Mouse (Mus musculus) midbrain, embryonic 13.5 days (tissue): ENCODE data around the gene Fam78b. TPM values are rescaled to one million over a fixed set of nuclear protein-coding genes. Genes with fewer than 3 reads are reported as not detected.
A peak's percentile ranks its signal among the peaks of the same experiment; 100 is the strongest.

Source experiments
- ATAC-seq: fragments of 200-750 bp; cut with Nextera tagmentation; 2 replicates; pipeline ENCODE4 v1.8.0; 2017; ENCODE audit warnings: mild to moderate bottlenecking, moderate TSS enrichment, moderate library complexity
- H3K27ac ChIP-seq: fragments of 300-500 bp; sonication (generic); 2 replicates; pipeline ENCODE4 v1.5.1; 2015; ENCODE audit warnings: inconsistent platforms, mild to moderate bottlenecking, moderate library complexity
- H3K27me3 ChIP-seq: fragments of 300-500 bp; sonication (generic); 2 replicates; pipeline ENCODE4 v1.6.1; 2015; ENCODE audit warnings: mild to moderate bottlenecking, inconsistent platforms
- H3K36me3 ChIP-seq: fragments of 300-500 bp; sonication (generic); 2 replicates; pipeline ENCODE4 v1.6.1; 2015; ENCODE audit warnings: mild to moderate bottlenecking, inconsistent platforms
- H3K4me1 ChIP-seq: fragments of 300-500 bp; sonication (generic); replicated peaks from 2 replicates; pipeline ENCODE4 v1.6.1; 2015; ENCODE audit warnings: inconsistent platforms
- H3K4me2 ChIP-seq: fragments of 300-500 bp; sonication (generic); replicated peaks from 2 replicates; pipeline ENCODE4 v1.6.1; 2015; ENCODE audit warnings: moderate library complexity, mild to moderate bottlenecking, inconsistent platforms
- H3K4me3 ChIP-seq: fragments of 300-500 bp; sonication (generic); replicated peaks from 2 replicates; pipeline ENCODE4 v1.5.1; 2015; ENCODE audit warnings: mild to moderate bottlenecking, inconsistent platforms
- H3K9ac ChIP-seq: fragments of 300-500 bp; sonication (generic); replicated peaks from 2 replicates; pipeline ENCODE4 v1.6.1; 2015; ENCODE audit warnings: mild to moderate bottlenecking, inconsistent platforms
- H3K9me3 ChIP-seq: fragments of 300-500 bp; sonication (generic); 2 replicates; pipeline ENCODE4 v1.6.1; 2016; ENCODE audit warnings: mild to moderate bottlenecking, inconsistent platforms
- WGBS: fragments of 180-500 bp; shearing (Covaris S2); methylation state at CpG from one replicate; pipeline ENCODE4 v1.1.7; 2015; 5-methylcytosine and 5-hydroxymethylcytosine counted together
- polyA plus RNA-seq: library from polyadenylated mRNA; unstranded; fragments of >200 nt; fragmentation: Nextera tagmentation; extraction: Ambion mirVana; gene quantifications from 2 replicates; pipeline ENCODE4 v1.2.1, GENCODE M21; 2015

Fam78b gene
- polyA plus RNA-seq, 1 experiment from 2014 or later = 9.1 TPM

DNA sequence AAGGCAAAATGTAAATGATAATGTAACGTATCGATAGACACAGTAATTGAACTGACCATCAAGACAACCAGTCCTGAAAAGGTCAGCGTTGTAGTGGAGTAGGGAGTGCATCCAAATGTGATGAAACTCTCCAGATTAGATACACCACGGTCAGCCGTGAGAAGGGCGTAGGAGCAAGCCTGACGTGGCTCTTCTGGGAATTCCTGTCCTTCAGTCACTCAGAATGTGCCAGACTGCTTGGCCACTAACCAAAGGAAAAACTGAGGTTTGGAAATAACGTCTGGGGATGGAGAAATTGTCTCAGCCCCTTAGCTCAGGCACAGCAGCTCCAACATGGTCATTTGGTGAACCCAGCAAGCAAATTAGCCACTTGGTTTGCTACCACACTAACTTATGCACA lies 74.5 kb downstream of the Fam78b start:
- no peaks in the 10 kb centered on the region for H3K27me3 ChIP-seq
- no peaks in the 10 kb centered on the region for H3K4me1 ChIP-seq
- H3K9me3 ChIP-seq = no peaks in the 10 kb centered on the region
- no peak overlapping the region for H3K9ac ChIP-seq
- no peak overlapping the region for H3K4me3 ChIP-seq
- peaks cover 8% of the 10 kb centered on the region; the same call in 1 of the 2 replicates for H3K36me3 ChIP-seq
- H3K27ac ChIP-seq = no peak overlapping the region
- ATAC-seq = no peak
- no peak overlapping the region for H3K4me2 ChIP-seq
- 86% methylated on average over 8 of the region's 8 CpGs for WGBS

DNA sequence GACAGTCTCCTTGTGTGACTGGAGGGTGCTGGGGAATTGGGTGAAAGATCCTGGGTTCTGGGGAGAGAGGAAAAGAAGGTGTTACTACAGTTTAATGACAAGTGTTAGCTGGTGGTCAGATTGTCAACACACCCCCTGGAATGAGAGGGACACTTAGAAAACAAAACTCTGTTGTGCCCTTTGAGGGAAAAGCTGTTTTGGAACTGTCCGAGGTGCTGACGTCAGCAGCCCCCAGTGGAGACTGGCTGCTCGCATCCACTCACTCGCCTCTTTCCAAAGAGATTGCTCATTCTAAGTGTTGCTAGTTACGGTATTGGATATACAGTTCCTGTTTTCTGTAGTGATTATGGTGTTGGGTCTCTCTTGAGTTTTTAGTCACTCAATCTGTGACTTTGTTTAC lies 78.3 kb downstream of the Fam78b start:
- no peak for ATAC-seq
- H3K9ac ChIP-seq = no peak overlapping the region
- H3K36me3 ChIP-seq = peaks cover 8% of the 10 kb centered on the region; the same call in 1 of the 2 replicates
- no peak overlapping the region for H3K4me2 ChIP-seq
- H3K27me3 ChIP-seq = no peaks in the 10 kb centered on the region
- H3K4me3 ChIP-seq = no peak overlapping the region
- no peaks in the 10 kb centered on the region for H3K9me3 ChIP-seq
- peaks cover 24% of the 10 kb centered on the region for H3K4me1 ChIP-seq
- H3K27ac ChIP-seq = no peak overlapping the region
- WGBS = 41% methylated on average over 5 of the region's 5 CpGs

DNA sequence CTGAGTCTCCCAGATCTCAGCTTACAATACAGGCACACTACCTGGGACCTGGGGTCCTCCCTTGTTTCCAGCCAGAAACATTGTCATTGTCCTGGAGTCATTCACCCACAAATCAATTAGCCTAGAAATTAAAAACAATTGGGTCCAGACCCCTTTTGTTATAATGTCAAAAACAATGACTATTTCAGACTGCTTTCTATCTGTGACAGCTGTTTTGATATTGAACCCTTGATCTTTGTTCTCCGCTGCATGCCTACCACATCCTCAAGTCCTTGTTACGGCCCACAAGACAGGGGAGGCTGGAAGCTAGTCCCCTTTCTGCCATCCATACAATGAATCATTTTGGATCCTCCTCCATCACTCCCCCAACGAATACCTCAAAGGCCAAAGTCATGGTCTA lies 80.7 kb downstream of the Fam78b start:
- H3K27ac ChIP-seq = peak overlapping the region; percentile 85
- ATAC-seq = no peak
- H3K4me1 ChIP-seq = peaks cover 34% of the 10 kb centered on the region
- no peaks in the 10 kb centered on the region for H3K9me3 ChIP-seq
- H3K4me3 ChIP-seq = no peak overlapping the region
- H3K36me3 ChIP-seq = peaks cover 8% of the 10 kb centered on the region; the same call in 1 of the 2 replicates
- no peak overlapping the region for H3K9ac ChIP-seq
- WGBS = 47% methylated on average over 3 of the region's 3 CpGs
- H3K27me3 ChIP-seq = no peaks in the 10 kb centered on the region
- H3K4me2 ChIP-seq = no peak overlapping the region

DNA sequence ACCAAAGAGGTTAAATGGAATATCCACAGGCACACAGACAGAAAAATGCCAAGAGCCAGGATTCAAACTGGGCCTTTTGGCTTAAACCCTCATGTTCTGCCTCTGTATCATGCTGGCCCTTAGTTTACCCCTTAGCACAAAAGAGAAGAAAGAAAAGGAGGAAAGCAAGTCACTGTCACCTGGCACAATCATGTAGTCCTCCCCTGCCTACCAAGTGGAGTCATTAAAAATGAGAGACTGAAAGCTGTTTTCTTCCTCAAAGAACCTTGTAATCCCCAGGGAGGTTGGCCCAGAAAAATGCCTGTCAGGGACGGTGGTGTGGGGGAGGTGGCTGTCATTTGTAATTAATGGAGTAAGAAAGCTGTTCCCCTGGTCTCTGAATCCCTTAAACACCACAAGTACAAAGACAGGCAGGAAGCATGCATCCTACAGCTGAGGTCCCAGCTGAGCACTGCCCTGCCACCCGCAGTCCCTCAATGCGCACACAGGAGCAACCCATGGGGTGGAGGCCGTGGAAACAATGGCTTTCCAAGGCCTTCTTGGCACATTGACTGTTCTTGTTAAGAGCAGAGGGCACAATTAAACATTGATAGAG lies 81.4 kb downstream of the Fam78b start:
- H3K4me3 ChIP-seq = no peak overlapping the region
- peaks cover 34% of the 10 kb centered on the region for H3K4me1 ChIP-seq
- WGBS = 8% methylated on average over 4 of the region's 4 CpGs
- H3K27ac ChIP-seq = peak overlapping the region; percentile 85
- no peak overlapping the region for H3K4me2 ChIP-seq
- peaks cover 8% of the 10 kb centered on the region; the same call in 1 of the 2 replicates for H3K36me3 ChIP-seq
- ATAC-seq = peak; percentile 92
- H3K27me3 ChIP-seq = no peaks in the 10 kb centered on the region
- no peak overlapping the region for H3K9ac ChIP-seq
- H3K9me3 ChIP-seq = no peaks in the 10 kb centered on the region

DNA sequence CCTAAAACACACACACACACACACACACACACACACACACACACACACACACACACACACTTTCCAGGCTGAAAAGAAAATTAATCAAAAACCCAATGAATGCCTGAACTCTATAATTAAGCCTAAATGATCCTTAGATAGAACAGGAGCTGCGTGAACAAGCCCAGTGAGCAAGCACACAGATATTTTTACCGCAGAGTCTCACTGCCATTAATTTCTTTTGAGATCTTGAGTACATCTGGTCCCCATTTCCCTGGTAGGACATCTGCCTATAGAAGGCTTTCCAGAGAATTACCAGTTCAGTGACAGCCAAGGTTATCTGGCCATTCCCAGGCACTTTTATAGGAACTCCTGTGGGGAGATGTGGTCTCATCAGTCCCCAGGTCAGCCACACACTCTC lies 82.0 kb downstream of the Fam78b start:
- no peaks in the 10 kb centered on the region for H3K27me3 ChIP-seq
- no peak for ATAC-seq
- no peak overlapping the region for H3K9ac ChIP-seq
- H3K4me2 ChIP-seq = no peak overlapping the region
- H3K4me3 ChIP-seq = no peak overlapping the region
- no peaks in the 10 kb centered on the region for H3K9me3 ChIP-seq
- H3K4me1 ChIP-seq = peaks cover 34% of the 10 kb centered on the region
- 57% methylated on average over 2 of the region's 2 CpGs for WGBS
- peak overlapping the region; percentile 85 for H3K27ac ChIP-seq
- H3K36me3 ChIP-seq = peaks cover 12% of the 10 kb centered on the region

DNA sequence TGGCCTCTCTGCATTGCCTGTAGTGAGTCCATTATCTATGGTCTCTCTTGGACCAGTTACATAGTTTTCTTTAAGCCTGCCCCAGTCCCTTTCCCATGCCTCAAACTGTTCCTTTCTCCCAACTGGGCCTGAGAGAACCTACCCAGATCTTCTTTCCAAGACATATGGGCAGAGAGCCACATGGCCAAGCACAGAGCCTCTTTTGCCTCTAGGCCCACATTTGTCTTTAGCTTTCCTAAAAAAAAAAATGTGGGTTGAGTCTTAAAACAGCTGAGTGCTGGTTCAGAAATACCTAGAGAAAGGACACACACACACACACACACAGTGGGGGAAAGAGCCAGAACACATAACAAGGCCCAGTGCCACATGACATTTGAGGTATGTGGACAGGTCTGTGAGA lies 83.1 kb downstream of the Fam78b start:
- no peak overlapping the region for H3K4me2 ChIP-seq
- H3K27me3 ChIP-seq = no peaks in the 10 kb centered on the region
- ATAC-seq = no peak
- peak overlapping the region; percentile 30; the same call in 1 of the 2 replicates for H3K27ac ChIP-seq
- peaks cover 34% of the 10 kb centered on the region for H3K4me1 ChIP-seq
- H3K36me3 ChIP-seq = peaks cover 6% of the 10 kb centered on the region
- H3K9me3 ChIP-seq = no peaks in the 10 kb centered on the region
- no peak overlapping the region for H3K9ac ChIP-seq
- no peak overlapping the region for H3K4me3 ChIP-seq

DNA sequence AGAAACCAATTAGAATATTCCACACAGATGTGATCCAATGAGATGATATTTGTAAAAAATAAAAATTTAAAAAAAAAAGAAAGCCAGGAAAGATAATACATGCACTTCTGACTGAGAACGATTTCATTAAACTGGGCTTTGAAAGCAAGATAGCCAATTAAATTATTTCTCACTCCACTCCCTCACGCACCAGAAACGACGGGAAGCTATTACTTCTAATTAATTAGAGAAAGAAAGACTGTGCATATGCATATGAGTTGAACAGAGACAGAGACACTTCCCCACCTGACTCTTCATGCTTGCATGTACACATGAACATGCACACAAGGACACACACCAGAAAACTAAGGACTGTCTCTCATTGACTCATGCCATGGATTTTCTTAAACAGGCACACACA lies 84.2 kb downstream of the Fam78b start:
- no peak overlapping the region for H3K4me2 ChIP-seq
- no peak for ATAC-seq
- peaks cover 6% of the 10 kb centered on the region for H3K36me3 ChIP-seq
- no peaks in the 10 kb centered on the region for H3K9me3 ChIP-seq
- peaks cover 34% of the 10 kb centered on the region for H3K4me1 ChIP-seq
- H3K4me3 ChIP-seq = no peak overlapping the region
- 47% methylated on average over 4 of the region's 4 CpGs for WGBS
- peak overlapping the region; percentile 35; the same call in 1 of the 2 replicates for H3K27ac ChIP-seq
- no peaks in the 10 kb centered on the region for H3K27me3 ChIP-seq
- no peak overlapping the region for H3K9ac ChIP-seq

DNA sequence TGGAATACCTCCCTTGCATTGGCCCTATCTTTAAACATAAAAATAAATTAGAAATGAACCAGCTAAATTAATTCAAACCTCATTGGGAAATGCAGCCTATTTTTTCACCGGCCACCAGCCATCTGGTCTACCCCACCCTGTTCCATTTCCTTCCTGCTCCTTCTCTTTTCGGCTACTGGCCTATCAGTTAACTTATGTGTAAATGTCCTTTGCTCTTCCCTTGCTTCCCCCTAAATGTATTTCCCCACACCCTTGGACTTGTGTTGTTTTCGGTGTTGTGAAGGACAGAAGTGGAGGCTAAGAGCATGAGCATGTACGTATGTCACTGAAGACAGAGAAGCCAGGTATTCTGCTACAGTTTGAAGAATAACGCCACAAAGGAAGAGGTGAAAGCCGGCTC lies 89.2 kb downstream of the Fam78b start:
- WGBS = 95% methylated on average over 6 of the region's 6 CpGs
- Histone ChIP-seq H3K9me3 (no peaks in the 10 kb centered on the region), H3K4me2 (no peak overlapping the region), H3K27me3 (no peaks in the 10 kb centered on the region), H3K4me1 (peaks cover 4% of the 10 kb centered on the region; the same call in 1 of the 2 replicates), H3K4me3 (no peak overlapping the region), H3K36me3 (peaks cover 6% of the 10 kb centered on the region), H3K9ac (no peak overlapping the region), H3K27ac (no peak overlapping the region)
- no peak for ATAC-seq

DNA sequence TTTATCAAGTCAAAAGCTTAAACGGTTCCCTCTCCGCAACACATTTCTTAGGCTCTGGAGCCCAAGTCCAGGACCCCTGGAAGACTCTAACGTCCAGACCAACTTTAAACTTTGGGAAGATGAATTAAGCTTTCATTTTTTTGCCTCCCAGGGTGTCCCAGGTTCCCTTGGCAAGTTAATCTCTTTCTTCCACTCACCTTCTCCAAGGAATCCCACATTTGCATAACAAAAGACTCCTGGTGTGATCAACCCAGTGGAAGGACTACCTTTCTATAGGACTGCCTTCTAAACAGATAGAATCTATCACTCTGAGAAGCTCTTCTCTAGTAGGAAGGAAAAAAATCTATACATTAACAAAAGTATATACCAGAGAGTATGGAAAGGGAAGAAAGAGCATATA lies 92.3 kb downstream of the Fam78b start:
- H3K36me3 ChIP-seq = no peaks in the 10 kb centered on the region
- no peaks in the 10 kb centered on the region for H3K4me1 ChIP-seq
- no peak overlapping the region for H3K4me2 ChIP-seq
- no peak overlapping the region for H3K27ac ChIP-seq
- no peaks in the 10 kb centered on the region for H3K9me3 ChIP-seq
- WGBS = 53% methylated on average over 3 of the region's 3 CpGs
- no peak overlapping the region for H3K9ac ChIP-seq
- no peak for ATAC-seq
- no peak overlapping the region for H3K4me3 ChIP-seq
- H3K27me3 ChIP-seq = no peaks in the 10 kb centered on the region

DNA sequence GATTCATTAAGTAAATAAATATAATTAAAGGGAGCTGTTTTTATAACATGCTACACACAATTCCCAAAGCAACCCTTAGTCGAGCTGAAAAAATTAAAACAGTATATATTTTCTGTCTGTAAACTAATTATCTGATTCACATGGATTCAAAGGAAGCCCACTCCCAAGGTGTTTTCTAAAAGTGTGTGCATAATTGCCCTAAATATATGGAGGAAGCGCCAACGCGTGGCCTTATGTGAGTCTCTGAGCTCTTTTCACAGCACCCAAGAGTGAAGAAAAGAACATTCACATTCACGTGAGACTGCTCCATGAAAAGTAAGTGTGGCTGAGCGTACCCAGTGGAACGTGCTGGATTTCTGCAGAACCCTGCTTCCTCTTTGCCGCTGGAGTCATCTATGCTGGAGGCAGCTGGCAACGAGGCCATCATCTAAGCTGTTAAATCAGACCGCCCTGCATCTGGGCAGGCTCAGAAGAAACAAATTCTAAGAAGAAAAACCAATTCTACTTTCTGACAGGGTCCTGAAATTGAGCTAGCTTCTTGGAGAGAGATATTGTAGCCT lies 93.5 kb downstream of the Fam78b start:
- no peaks in the 10 kb centered on the region for H3K27me3 ChIP-seq
- no peak for ATAC-seq
- WGBS = 88% methylated on average over 10 of the region's 10 CpGs

DNA sequence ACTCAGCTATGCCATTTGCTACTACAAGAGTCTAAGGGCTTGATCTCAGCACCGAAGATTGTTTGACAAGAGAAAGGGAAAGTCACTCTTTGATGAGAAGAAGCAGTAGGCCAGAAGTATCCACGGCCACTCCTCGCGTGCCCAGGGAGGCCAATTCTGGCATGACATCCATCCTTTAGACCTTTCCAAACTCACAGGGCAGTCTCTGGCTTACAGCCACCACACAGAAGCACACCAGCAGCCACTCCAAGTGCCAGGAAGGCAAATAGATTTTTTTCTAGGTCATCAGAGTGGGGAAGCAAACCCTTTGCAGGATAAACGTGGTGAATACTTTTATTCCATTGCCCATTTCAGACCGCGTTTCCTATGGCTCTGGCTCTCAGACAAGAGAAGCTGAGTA lies 97.5 kb downstream of the Fam78b start:
- no peaks in the 10 kb centered on the region for H3K9me3 ChIP-seq
- H3K27me3 ChIP-seq = no peaks in the 10 kb centered on the region
- no peak overlapping the region for H3K4me3 ChIP-seq
- no peaks in the 10 kb centered on the region for H3K36me3 ChIP-seq
- H3K4me2 ChIP-seq = no peak overlapping the region
- whole genome bisulfite sequencing = 88% methylated on average over 7 of the region's 7 CpGs
- no peak overlapping the region for H3K9ac ChIP-seq
- no peak overlapping the region for H3K27ac ChIP-seq
- no peaks in the 10 kb centered on the region for H3K4me1 ChIP-seq
- ATAC-seq = no peak

More for the DNA sequence above, 93.5 kb downstream of the Fam78b start:
- H3K27ac ChIP-seq = no peak overlapping the region
- no peaks in the 10 kb centered on the region for H3K36me3 ChIP-seq
- H3K4me1 ChIP-seq = no peaks in the 10 kb centered on the region
- H3K4me2 ChIP-seq = no peak overlapping the region
- no peak overlapping the region for H3K9ac ChIP-seq
- H3K9me3 ChIP-seq = no peaks in the 10 kb centered on the region
- no peak overlapping the region for H3K4me3 ChIP-seq

DNA sequence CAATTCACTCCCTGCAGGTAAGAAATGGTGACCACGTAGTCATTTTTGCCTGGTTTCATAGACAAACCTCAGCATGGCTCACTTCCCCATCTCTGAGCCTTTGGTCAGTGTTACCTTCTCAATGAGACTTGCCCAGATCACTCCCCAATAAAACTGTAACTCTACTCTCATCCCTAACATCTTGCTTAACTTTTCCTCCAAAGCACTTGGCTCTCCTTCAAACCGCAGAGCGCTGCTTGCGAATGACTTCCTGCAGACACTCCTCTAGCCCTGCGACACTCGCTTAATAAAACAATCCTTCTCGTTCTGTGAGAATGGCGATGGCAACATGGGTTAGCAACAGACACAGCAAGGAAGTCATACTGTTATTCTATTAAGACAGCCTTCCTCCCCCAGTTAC lies 100.8 kb downstream of the Fam78b start:
- no peak overlapping the region for H3K4me2 ChIP-seq
- WGBS = 90% methylated on average over 8 of the region's 8 CpGs
- H3K36me3 ChIP-seq = no peaks in the 10 kb centered on the region
- no peak overlapping the region for H3K27ac ChIP-seq
- H3K9ac ChIP-seq = no peak overlapping the region
- H3K9me3 ChIP-seq = no peaks in the 10 kb centered on the region
- no peaks in the 10 kb centered on the region for H3K27me3 ChIP-seq
- peaks cover 14% of the 10 kb centered on the region for H3K4me1 ChIP-seq
- H3K4me3 ChIP-seq = no peak overlapping the region
- no peak for ATAC-seq

DNA sequence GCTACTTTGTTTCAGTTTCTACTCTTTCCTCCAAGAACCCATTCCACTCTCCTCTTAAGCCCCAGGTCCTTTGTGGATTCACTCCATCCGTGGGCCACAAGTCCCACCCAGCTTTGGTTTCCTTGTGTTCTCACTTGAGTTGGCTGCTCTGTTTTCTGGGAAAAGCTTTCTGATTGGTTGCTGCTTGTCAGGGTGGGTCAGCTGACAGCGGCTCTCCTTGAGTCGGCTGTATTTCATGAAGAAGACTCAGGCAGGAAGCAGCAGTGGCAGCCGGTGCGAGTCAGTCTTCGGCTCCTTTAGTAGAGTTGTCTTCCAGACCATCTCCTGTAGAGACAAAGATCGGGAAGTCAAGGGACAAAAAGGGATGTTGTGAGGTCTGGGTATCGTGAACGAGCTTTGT lies 101.3 kb downstream of the Fam78b start:
- peaks cover 14% of the 10 kb centered on the region for H3K4me1 ChIP-seq
- ATAC-seq = no peak
- H3K36me3 ChIP-seq = no peaks in the 10 kb centered on the region
- H3K9me3 ChIP-seq = no peaks in the 10 kb centered on the region
- no peak overlapping the region for H3K4me2 ChIP-seq
- no peak overlapping the region for H3K4me3 ChIP-seq
- H3K9ac ChIP-seq = no peak overlapping the region
- WGBS = 81% methylated on average over 9 of the region's 9 CpGs
- H3K27me3 ChIP-seq = no peaks in the 10 kb centered on the region
- H3K27ac ChIP-seq = no peak overlapping the region
